Mouse (Mus musculus): ENCODE results near the gene Sult2b1.

GRCm38 (mm10) chr7:45719738-45720412 is 64.6 kb downstream of the Sult2b1 start:
- TF ChIP-seq CTCF (IDR thresholded peaks at IDR 0.05; ENCODE audit: insufficient read depth, low read length) (no peak), POLR2A (IDR thresholded peaks at IDR 0.05; ENCODE audit: borderline replicate concordance, extremely low read depth, low read depth, low read length) (no peak)
